Mouse (Mus musculus): ENCODE measurements around the gene Vmn1r48.
"Not testable (repeated sequence)": the region's sequence is repeated elsewhere in the genome, so short reads cannot be mapped to it uniquely, and the experiment has no call there.

The Vmn1r48 gene

DNA sequence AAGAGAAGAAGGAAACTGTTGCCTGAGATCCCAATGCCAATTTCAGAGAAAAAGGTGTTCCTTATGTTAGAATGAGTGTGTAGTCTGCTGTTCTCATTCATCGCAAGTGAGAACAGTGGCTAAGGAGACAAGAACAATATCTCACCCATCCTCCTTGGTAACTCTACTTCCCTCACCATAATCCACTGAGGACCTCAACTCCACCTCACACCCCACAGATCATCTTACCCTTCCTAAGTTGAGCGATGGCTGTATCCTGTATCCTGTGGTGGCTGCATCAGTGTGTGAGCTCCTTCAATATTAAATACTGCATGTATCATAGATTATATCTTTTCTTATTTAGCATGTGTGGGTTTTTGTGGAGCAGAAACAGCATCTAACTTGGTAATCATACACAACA lies at the start of gene Vmn1r48:
Gene Vmn1r48 (minus strand): TSS at position 101 of the 400 bp plus-strand sequence.
- not testable (repeated sequence) for DNase-seq (ENCODE audit: low read depth, low spot score)

DNA sequence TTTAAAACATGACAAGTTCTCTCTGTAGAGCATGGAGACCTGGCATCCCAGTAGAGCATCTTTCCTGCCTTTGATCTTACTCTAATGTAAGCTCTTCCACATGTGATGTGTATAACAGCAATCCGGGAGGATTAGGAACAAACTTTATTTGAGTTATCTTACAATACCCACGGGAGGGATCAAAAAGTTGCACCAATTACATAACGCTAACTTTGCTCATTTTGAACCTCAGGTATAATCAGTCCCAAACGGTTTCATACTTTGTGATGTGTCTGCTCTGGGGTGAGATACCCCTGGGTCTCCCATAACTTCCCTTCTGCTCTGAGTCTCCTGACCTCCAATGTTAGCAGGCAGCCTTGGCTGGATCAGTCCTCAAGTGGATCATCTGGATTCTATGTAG lies 41.8 kb upstream of the Vmn1r48 start, which contains the start of gene Vmn1r49:
Gene Vmn1r49 (minus strand): TSS at position 101 of the 400 bp plus-strand sequence.
- no peak for DNase-seq (ENCODE audit: low read depth, low spot score)

DNA sequence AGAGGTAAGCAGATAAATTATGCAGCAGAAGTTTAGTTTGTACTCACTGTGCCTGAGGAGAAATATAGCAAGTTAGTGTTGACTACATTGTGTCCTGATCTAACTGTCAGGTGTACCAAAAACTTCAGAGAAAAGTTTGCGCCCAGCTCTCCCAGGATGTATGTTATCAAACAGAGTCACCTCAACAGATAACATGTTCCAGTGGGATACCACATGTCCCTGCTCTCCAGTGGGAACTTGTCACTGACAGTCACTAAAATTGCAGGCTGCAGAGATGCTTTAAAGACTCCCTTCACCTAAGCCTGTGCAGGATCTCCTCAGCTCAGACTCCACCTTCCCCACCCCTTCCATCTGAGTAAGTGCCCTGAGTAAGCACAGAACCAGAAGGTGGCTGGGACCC lies 20.8 kb downstream of the Vmn1r48 start, which contains the start of gene Vmn1r47:
Gene Vmn1r47 (plus strand): TSS at position 301 of the 400 bp plus-strand sequence.
- DNase-seq (ENCODE audit: low read depth, low spot score) = not testable (repeated sequence)

DNA sequence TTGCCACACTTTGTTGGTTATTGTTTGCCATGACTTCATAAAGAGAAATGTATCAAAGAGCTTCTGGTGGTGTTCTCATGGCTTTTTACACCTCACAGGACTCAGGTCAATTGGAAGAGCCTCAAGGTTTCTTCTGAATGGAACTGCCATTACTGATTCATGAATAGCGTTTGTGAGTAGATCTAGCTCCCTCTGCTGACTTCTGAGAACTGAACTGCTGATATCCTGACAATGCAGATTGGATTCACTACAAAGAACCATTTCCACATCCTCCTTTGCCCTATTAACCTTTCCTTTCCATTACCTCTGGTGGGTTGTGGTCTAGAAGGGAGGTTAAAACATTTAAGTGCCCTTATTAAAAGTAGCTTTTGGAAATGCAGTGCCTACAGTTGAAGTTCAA lies 50.7 kb downstream of the Vmn1r48 start:
- DNase-seq (ENCODE audit: low read depth, low spot score) = no peak
